Mouse (Mus musculus) MEL (cell line): ENCODE measurements around the gene Akr1c12. TPM values are rescaled to one million over a fixed set of nuclear protein-coding genes. Genes with fewer than 3 reads are reported as not detected.
"Not testable (repeated sequence)": the region's sequence is repeated elsewhere in the genome, so short reads cannot be mapped to it uniquely, and the experiment has no call there.

Experiments
- DNase-seq: peaks from one replicate; pipeline ENCODE4 v3.0.0; 2011; ENCODE audit warnings: low read depth, low spot score
- H3K27ac ChIP-seq: 2 replicates; pipeline ENCODE4 v1.5.1; 2012; ENCODE audit warnings: low read depth, mild to moderate bottlenecking, control low read depth, low read length, moderate library complexity; ENCODE audit not compliant: control insufficient read depth
- H3K27me3 ChIP-seq, 2 experiments: fragments of 150-350 bp in 1 of 2; sonication (generic) in 1 of 2; 2 replicates each; pipeline ENCODE4 v1.6.1; 2012; ENCODE audit warnings: low read length in 2 of 2, mild to moderate bottlenecking in 2 of 2, improper control_type of control experiment in 1 of 2, moderate library complexity in 1 of 2; ENCODE audit not compliant: insufficient read depth in 2 of 2, control insufficient read depth in 1 of 2
- H3K36me3 ChIP-seq, 2 experiments: 2 replicates each; pipeline ENCODE4 v1.6.1; 2012 to 2014; ENCODE audit warnings: low read length in 2 of 2, improper control_type of control experiment in 1 of 2, inconsistent platforms in 1 of 2, mild to moderate bottlenecking in 1 of 2; ENCODE audit not compliant: insufficient read depth in 2 of 2, control insufficient read depth in 1 of 2
- H3K4me1 ChIP-seq, 2 experiments: fragments of 150-350 bp in 1 of 2; sonication (generic) in 1 of 2; 2 replicates each; pipeline ENCODE4 v1.6.1; 2012; ENCODE audit warnings: low read length in 2 of 2, improper control_type of control experiment in 1 of 2, mild to moderate bottlenecking in 1 of 2; ENCODE audit not compliant: insufficient read depth in 2 of 2, control insufficient read depth in 1 of 2
- H3K4me3 ChIP-seq, 2 experiments: fragments of 150-350 bp in 1 of 2; sonication (generic) in 1 of 2; 2 replicates each; pipeline ENCODE4 v1.5.1; 2012; ENCODE audit warnings: low read depth in 2 of 2, low read length in 2 of 2, mild to moderate bottlenecking in 2 of 2, moderate library complexity in 2 of 2, control low read depth in 1 of 2, improper control_type of control experiment in 1 of 2; ENCODE audit not compliant: control insufficient read depth in 1 of 2, insufficient read depth in 1 of 2
- H3K79me2 ChIP-seq: 2 replicates; pipeline ENCODE4 v1.6.1; 2012; ENCODE audit warnings: mild to moderate bottlenecking, low read length, moderate library complexity; ENCODE audit not compliant: control insufficient read depth, poor library complexity, insufficient read depth
- H3K9ac ChIP-seq: 2 replicates; pipeline ENCODE4 v1.6.1; 2012; ENCODE audit warnings: low read depth, mild to moderate bottlenecking, control low read depth, low read length, moderate library complexity; ENCODE audit not compliant: control insufficient read depth, poor library complexity, severe bottlenecking
- H3K9me3 ChIP-seq: fragments of 150-350 bp; sonication (generic); replicated peaks from 2 replicates; pipeline ENCODE4 v1.6.1; 2012; ENCODE audit warnings: mild to moderate bottlenecking, low read length, improper control_type of control experiment, moderate library complexity; ENCODE audit not compliant: insufficient read depth
- CHD1 ChIP-seq: IDR thresholded peaks from 2 replicates; pipeline ENCODE4 v1.6.1; 2012; ENCODE audit warnings: low read depth, mild to moderate bottlenecking, inconsistent platforms, low read length, improper control_type of control experiment
- CHD2 ChIP-seq: IDR thresholded peaks from 2 replicates; pipeline ENCODE4 v1.6.1; 2011; ENCODE audit warnings: low read length, improper control_type of control experiment
- CTCF ChIP-seq, 3 experiments: IDR thresholded peaks in 2 of 3; conservative IDR thresholded peaks in 1 of 3; 2 replicates each; pipeline ENCODE4 v1.5.1; 2011 to 2012; ENCODE audit warnings: low read length in 3 of 3, low read depth in 2 of 3, mild to moderate bottlenecking in 2 of 3, improper control_type of control experiment in 1 of 3, inconsistent platforms in 1 of 3, mixed read lengths in 1 of 3, moderate library complexity in 1 of 3; ENCODE audit not compliant: control insufficient read depth in 1 of 3, insufficient read depth in 1 of 3, poor library complexity in 1 of 3, severe bottlenecking in 1 of 3
- MAX ChIP-seq: IDR thresholded peaks from 2 replicates; pipeline ENCODE4 v1.6.1; 2011; ENCODE audit warnings: low read length, improper control_type of control experiment
- MAZ ChIP-seq: IDR thresholded peaks from 2 replicates; pipeline ENCODE4 v1.6.1; 2012; ENCODE audit warnings: low read depth, mild to moderate bottlenecking, inconsistent platforms, low read length, improper control_type of control experiment
- RCOR1 ChIP-seq: IDR thresholded peaks from 2 replicates; pipeline ENCODE4 v1.6.1; 2012; ENCODE audit warnings: low read depth, mild to moderate bottlenecking, inconsistent platforms, low read length, improper control_type of control experiment
- TCF12 ChIP-seq: IDR thresholded peaks from 2 replicates; pipeline ENCODE4 v1.6.1; 2014; ENCODE audit warnings: low read depth, mild to moderate bottlenecking, inconsistent platforms, low read length, improper control_type of control experiment, moderate library complexity
- UBTF ChIP-seq: IDR thresholded peaks from 2 replicates; pipeline ENCODE4 v1.6.1; 2012; ENCODE audit warnings: low read depth, mild to moderate bottlenecking, inconsistent platforms, low read length, improper control_type of control experiment, moderate library complexity, borderline replicate concordance; ENCODE audit not compliant: insufficient read depth
- ZNF384 ChIP-seq: IDR thresholded peaks from 2 replicates; pipeline ENCODE4 v1.6.1; 2012; ENCODE audit warnings: low read depth, mild to moderate bottlenecking, inconsistent platforms, low read length, improper control_type of control experiment
- polyA plus RNA-seq, 2 experiments: library from polyadenylated mRNA; stranded (reverse) in 1 of 2; unstranded in 1 of 2; fragments of >175 nt in 1 of 2; fragments of >200 nt in 1 of 2; gene quantifications; 2 replicates each; pipeline versions ENCODE4 v1.2.1 to v1.2.4; 2012; ENCODE audit warnings: low replicate concordance in 2 of 2, low read depth in 1 of 2; ENCODE audit not compliant: insufficient read length in 2 of 2, insufficient read depth in 1 of 2, missing spikeins in 1 of 2
- total RNA-seq: library from RNA; depleted of rRNA; stranded (reverse); fragments of 300-350 nt; gene quantifications from 2 replicates; pipeline ENCODE4 v1.2.3, GENCODE M21; 2012

Akr1c12 gene
- total and polyA plus RNA-seq, 3 experiments = 0.42 to 0.45 TPM; not detected in 1

DNA sequence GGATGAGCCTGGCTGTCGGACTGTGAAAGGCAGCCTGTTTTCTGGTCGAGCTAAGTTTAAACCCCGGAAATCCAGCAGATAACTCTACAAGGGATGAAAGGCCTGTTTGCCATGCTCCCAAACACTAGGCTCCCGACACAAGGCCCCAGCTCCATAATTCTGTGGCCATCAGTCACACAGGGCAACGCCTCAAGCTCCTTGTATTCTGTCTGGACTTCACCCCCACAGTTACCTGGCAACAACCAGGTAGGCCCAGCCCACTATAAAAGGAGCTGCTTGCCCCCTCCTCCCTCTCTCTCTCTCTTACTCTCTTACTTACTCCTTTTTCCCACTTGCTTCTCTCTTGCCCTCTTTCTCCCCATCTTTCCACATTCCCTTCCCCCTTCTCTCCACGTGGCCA lies 21.9 kb downstream of the Akr1c12 start:
- H3K27ac ChIP-seq = no peak overlapping the region
- H3K79me2 ChIP-seq = no peaks in the 10 kb centered on the region
- H3K4me3 ChIP-seq = no peak overlapping the region
- H3K36me3 ChIP-seq = no peaks in the 10 kb centered on the region
- no peak overlapping the region for H3K9ac ChIP-seq
- TF ChIP-seq RCOR1 (no peak), CHD2 (no peak), CTCF (IDR thresholded peaks at IDR 0.05 in 2 of 3, conservative IDR thresholded peaks at IDR 0.05 in 1 of 3; ENCODE audit: control insufficient read depth in 1 of 3, insufficient read depth in 1 of 3, low read depth in 2 of 3, low read length in 3 of 3, poor library complexity in 1 of 3, severe bottlenecking in 1 of 3) (no peak)
- TF ChIP-seq, all 39 proteins: peak for 0
- Histone ChIP-seq H3K9me3 (no peaks in the 10 kb centered on the region), H3K4me1 (no peaks in the 10 kb centered on the region), H3K27me3 (no peaks in the 10 kb centered on the region; a peak in 1 of 4 replicates)
- no peak for DNase-seq

DNA sequence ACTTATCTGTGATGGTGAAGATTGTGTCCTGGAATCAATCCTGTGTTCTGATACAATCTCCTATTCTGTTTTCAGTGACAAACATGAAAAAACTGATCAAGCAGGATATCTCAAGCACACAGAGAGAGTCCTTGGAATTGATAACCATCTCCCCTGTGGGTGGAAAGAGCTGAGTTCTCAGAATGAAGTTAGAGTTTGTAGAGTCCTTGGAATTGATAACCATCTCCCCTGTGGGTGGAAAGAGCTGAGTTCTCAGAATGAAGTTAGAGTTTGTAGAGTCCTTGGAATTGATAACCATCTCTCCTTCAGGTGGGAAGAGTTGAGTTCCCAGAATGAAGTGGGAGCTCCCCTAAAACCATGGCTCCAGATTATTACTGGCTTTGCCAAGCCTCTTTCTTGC lies 22.3 kb downstream of the Akr1c12 start:
- H3K36me3 ChIP-seq, H3K27me3 ChIP-seq, H3K9me3 ChIP-seq, H3K9ac ChIP-seq, DNase-seq, H3K4me1 ChIP-seq, H3K27ac ChIP-seq, H3K4me3 ChIP-seq, H3K79me2 ChIP-seq: not testable (repeated sequence)

DNA sequence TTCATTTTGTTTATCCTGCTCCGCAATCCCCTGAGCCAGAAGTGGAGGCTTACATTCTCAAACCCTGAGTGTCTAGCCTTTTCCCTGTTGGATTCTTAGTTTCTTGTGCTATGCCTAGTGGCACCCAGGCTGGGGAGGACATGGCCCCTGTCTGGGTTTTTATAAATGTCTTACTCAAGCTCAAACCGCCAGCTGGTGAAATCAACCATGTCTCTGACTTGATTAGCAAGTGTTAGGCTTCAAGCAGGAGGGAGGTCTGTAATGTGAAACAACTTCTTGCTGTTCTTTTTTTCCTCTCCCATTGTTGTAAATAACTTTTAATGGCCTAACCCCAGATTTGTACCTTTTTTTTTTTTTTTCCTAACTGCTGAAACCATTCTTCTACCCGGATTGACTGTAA lies 29.9 kb downstream of the Akr1c12 start:
- TF ChIP-seq ZNF384 (no peak), TCF12 (no peak), CHD1 (no peak), CTCF (IDR thresholded peaks at IDR 0.05 in 2 of 3, conservative IDR thresholded peaks at IDR 0.05 in 1 of 3; ENCODE audit: control insufficient read depth in 1 of 3, insufficient read depth in 1 of 3, low read depth in 2 of 3, low read length in 3 of 3, poor library complexity in 1 of 3, severe bottlenecking in 1 of 3) (no peak), MAZ (no peak), MAX (no peak), UBTF (no peak)
- Histone ChIP-seq H3K4me1 (no peaks in the 10 kb centered on the region), H3K27me3 (no peaks in the 10 kb centered on the region; a peak in 1 of 4 replicates), H3K79me2 (no peaks in the 10 kb centered on the region), H3K9me3 (no peaks in the 10 kb centered on the region), H3K4me3 (no peak overlapping the region), H3K27ac (no peak overlapping the region), H3K9ac (no peak overlapping the region), H3K36me3 (no peaks in the 10 kb centered on the region)
- DNase-seq = no peak
